Mouse (Mus musculus) lung, embryonic 14.5 days (tissue): ENCODE measurements around the gene Rnasel. TPM values are rescaled to one million over a fixed set of nuclear protein-coding genes. Genes with fewer than 3 reads are reported as not detected.

Experiments used
- ATAC-seq: fragments of 200-750 bp; cut with Nextera tagmentation; 2 replicates; pipeline ENCODE4 v1.8.0; 2017; ENCODE audit warnings: mild to moderate bottlenecking, moderate TSS enrichment, moderate library complexity; ENCODE audit not compliant: insufficient read depth
- DNase-seq: peaks from one replicate; pipeline ENCODE4 v3.0.0-alpha.2; 2015
- H3K27ac ChIP-seq: fragments of 300-500 bp; sonication (generic); 2 replicates; pipeline ENCODE4 v1.5.1; 2014; ENCODE audit warnings: low read depth, mild to moderate bottlenecking, moderate library complexity
- H3K27me3 ChIP-seq: fragments of 300-500 bp; sonication (generic); 2 replicates; pipeline ENCODE4 v1.6.1; 2014; ENCODE audit warnings: low read length, control low read depth; ENCODE audit not compliant: insufficient read depth
- H3K36me3 ChIP-seq: fragments of 300-500 bp; sonication (generic); 2 replicates; pipeline ENCODE4 v1.6.1; 2014; ENCODE audit warnings: control low read depth; ENCODE audit not compliant: insufficient read depth
- H3K4me1 ChIP-seq: fragments of 300-500 bp; sonication (generic); 2 replicates; pipeline ENCODE4 v1.6.1; 2014; ENCODE audit warnings: antibody characterized with exemption, control low read depth; ENCODE audit not compliant: insufficient read depth
- H3K4me2 ChIP-seq: fragments of 300-500 bp; sonication (generic); 2 replicates; pipeline ENCODE4 v1.6.1; 2014; ENCODE audit warnings: mild to moderate bottlenecking
- H3K4me3 ChIP-seq: fragments of 300-500 bp; sonication (generic); 2 replicates; pipeline ENCODE4 v1.5.1; 2014; ENCODE audit warnings: low read depth, low read length
- H3K9ac ChIP-seq: fragments of 300-500 bp; sonication (generic); 2 replicates; pipeline ENCODE4 v1.6.1; 2014
- H3K9me3 ChIP-seq: fragments of 300-500 bp; sonication (generic); 2 replicates; pipeline ENCODE4 v1.6.1; 2016; ENCODE audit warnings: low read depth, low read length, control low read depth
- CTCF ChIP-seq: IDR thresholded peaks from 2 replicates; pipeline ENCODE4 v1.5.1; 2016; ENCODE audit warnings: antibody characterized with exemption, low read depth
- WGBS: fragments of 180-500 bp; shearing (Covaris S2); extraction: QIAGEN DNeasy Blood & Tissue Kit; methylation state at CpG from one replicate; pipeline ENCODE4 v1.1.7; 2014; 5-methylcytosine and 5-hydroxymethylcytosine counted together
- polyA plus RNA-seq: library from polyadenylated mRNA; unstranded; fragments of >200 nt; fragmentation: Nextera tagmentation; extraction: Ambion mirVana; gene quantifications from 2 replicates; pipeline ENCODE4 v1.2.1, GENCODE M21; 2014

The Rnasel gene
- 6.8 and 7.7 TPM in 2 replicates for polyA plus RNA-seq

- Histone ChIP-seq H3K27ac (peak within 1 kb of the TSS; percentile 47), H3K9ac (peak within 1 kb of the TSS; percentile 59), H3K4me1 (peaks cover 14% of the 10 kb centered on the region; the same call in 1 of the 2 replicates), H3K36me3 (no peaks in the 10 kb centered on the region), H3K4me2 (peak within 1 kb of the TSS; percentile 60), H3K9me3 (no peaks in the 10 kb centered on the region), H3K27me3 (no peaks in the 10 kb centered on the region), H3K4me3 (peak within 1 kb of the TSS; percentile 27)
- ATAC-seq, result peak; percentile 45
- WGBS, result 2% methylated on average over 18 of the region's 18 CpGs
- DNase-seq, result peak; percentile 93
- TF ChIP-seq CTCF, result peak; percentile 83
Observed at GRCm38 (mm10) chr1:153749211-153749801, at the start of gene Rnasel. Gene Rnasel, plus strand, starts transcription at chr1:153749426.

- WGBS, result 75% methylated on average over 11 of the region's 11 CpGs
- no peak for TF ChIP-seq CTCF
Observed at GRCm38 (mm10) chr1:153700448-153701063, 48.7 kb upstream of the Rnasel start.

GRCm38 (mm10) chr1:153701461-153701860 is 47.8 kb upstream of the Rnasel start:
- DNase-seq, result no peak
- no peak overlapping the region for H3K4me3 ChIP-seq
- no peak for TF ChIP-seq CTCF
- no peaks in the 10 kb centered on the region for H3K9me3 ChIP-seq
- 0 out of 2 replicates have a peak, but pooled peaks cover 2% of the 10 kb centered on the region for H3K4me1 ChIP-seq
- H3K36me3 ChIP-seq, result no peaks in the 10 kb centered on the region
- no peak for ATAC-seq
- H3K27me3 ChIP-seq, result no peaks in the 10 kb centered on the region
- H3K4me2 ChIP-seq, result no peak overlapping the region
- no peak overlapping the region for H3K9ac ChIP-seq
- WGBS, result 83% methylated on average over 1 of the region's 1 CpGs
- H3K27ac ChIP-seq, result no peak overlapping the region

More at GRCm38 (mm10) chr1:153700448-153701063, 48.7 kb upstream of the Rnasel start:
- Histone ChIP-seq H3K9me3 (no peaks in the 10 kb centered on the region), H3K9ac (no peak overlapping the region), H3K27ac (no peak overlapping the region), H3K27me3 (no peaks in the 10 kb centered on the region), H3K4me3 (no peak overlapping the region), H3K4me1 (0 out of 2 replicates have a peak, but pooled peaks cover 2% of the 10 kb centered on the region), H3K36me3 (no peaks in the 10 kb centered on the region), H3K4me2 (no peak overlapping the region)
- ATAC-seq (no peak), DNase-seq (no peak)

GRCm38 (mm10) chr1:153702166-153702852 is 46.9 kb upstream of the Rnasel start:
- Histone ChIP-seq H3K4me3 (no peak overlapping the region), H3K9ac (no peak overlapping the region), H3K4me2 (no peak overlapping the region), H3K4me1 (0 out of 2 replicates have a peak, but pooled peaks cover 2% of the 10 kb centered on the region), H3K36me3 (no peaks in the 10 kb centered on the region), H3K9me3 (no peaks in the 10 kb centered on the region), H3K27ac (no peak overlapping the region), H3K27me3 (no peaks in the 10 kb centered on the region)
- ATAC-seq (no peak), DNase-seq (no peak)
- no peak for TF ChIP-seq CTCF
- WGBS, result 72% methylated on average over 8 of the region's 8 CpGs

GRCm38 (mm10) chr1:153702853-153703410 is 46.3 kb upstream of the Rnasel start:
- 58% methylated on average over 8 of the region's 8 CpGs for WGBS
- Histone ChIP-seq H3K27ac (no peak overlapping the region), H3K36me3 (no peaks in the 10 kb centered on the region), H3K9me3 (no peaks in the 10 kb centered on the region), H3K27me3 (no peaks in the 10 kb centered on the region), H3K9ac (no peak overlapping the region), H3K4me2 (no peak overlapping the region), H3K4me1 (0 out of 2 replicates have a peak, but pooled peaks cover 2% of the 10 kb centered on the region), H3K4me3 (no peak overlapping the region)
- no peak for ATAC-seq
- DNase-seq, result no peak
- TF ChIP-seq CTCF, result no peak

GRCm38 (mm10) chr1:153703445-153703991 is 45.7 kb upstream of the Rnasel start:
- ATAC-seq (no peak), DNase-seq (peak; percentile 40)
- Histone ChIP-seq H3K4me2 (no peak overlapping the region), H3K36me3 (no peaks in the 10 kb centered on the region), H3K9ac (no peak overlapping the region), H3K27ac (no peak overlapping the region), H3K9me3 (no peaks in the 10 kb centered on the region), H3K4me3 (no peak overlapping the region), H3K4me1 (0 out of 2 replicates have a peak, but pooled peaks cover 2% of the 10 kb centered on the region), H3K27me3 (no peaks in the 10 kb centered on the region)
- whole genome bisulfite sequencing, result 13% methylated on average over 12 of the region's 12 CpGs
- no peak for TF ChIP-seq CTCF
